Mouse (Mus musculus) liver, adult (tissue): ENCODE measurements around the gene Rps29.

Source experiments
- GATA4 ChIP-seq: IDR thresholded peaks from 2 replicates; pipeline ENCODE4 v1.6.1; 2014; ENCODE audit warnings: mild to moderate bottlenecking, low read length; ENCODE audit not compliant: insufficient replicate concordance

The Rps29 gene

GRCm38 (mm10) chr12:69186811-69187471, 28.0 kb upstream of the Rps29 start:
- TF ChIP-seq GATA4, result no peak

GRCm38 (mm10) chr12:69185371-69185770, 26.4 kb upstream of the Rps29 start:
- TF ChIP-seq GATA4, result 0 out of 2 replicates have a peak, but pooled peaks have one; percentile 56

GRCm38 (mm10) chr12:69184342-69185295, 25.6 kb upstream of the Rps29 start:
- no peak for TF ChIP-seq GATA4

- no peak; the same call in 1 of the 2 replicates for TF ChIP-seq GATA4
Measured at GRCm38 (mm10) chr12:69183583-69184308, 24.8 kb upstream of the Rps29 start, which contains the start of the genes Rpl36al and Mgat2. TSS of gene Rpl36al (minus strand) at chr12:69184083. TSS of gene Mgat2 (plus strand) at chr12:69184157.

GRCm38 (mm10) chr12:69181800-69182199, 22.8 kb upstream of the Rps29 start:
- no peak for TF ChIP-seq GATA4

GRCm38 (mm10) chr12:69179371-69179770, 20.4 kb upstream of the Rps29 start:
- TF ChIP-seq GATA4, result no peak

DNA sequence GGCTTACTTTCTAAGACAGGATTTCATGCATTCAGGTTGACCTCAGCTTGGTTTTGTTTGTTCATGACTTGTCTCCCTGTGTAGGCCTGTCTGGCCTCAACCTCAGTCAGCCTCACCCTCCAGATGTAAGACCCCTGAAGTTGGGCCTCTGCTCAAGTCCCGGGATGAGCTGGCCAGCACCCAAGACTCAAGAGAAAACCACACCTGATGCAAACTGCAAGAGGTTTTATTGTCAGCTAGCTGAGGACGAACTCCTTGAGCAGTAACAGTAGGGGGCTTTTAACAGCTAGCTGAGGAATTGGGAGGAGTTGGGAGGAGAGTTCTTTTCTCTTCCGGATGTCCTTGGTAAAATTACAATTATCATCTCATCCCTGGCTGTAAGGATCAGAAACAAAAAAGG, 18.5 kb upstream of the Rps29 start:
- no peak for TF ChIP-seq GATA4

GRCm38 (mm10) chr12:69175975-69176374, 17.0 kb upstream of the Rps29 start:
- TF ChIP-seq GATA4, result no peak

DNA sequence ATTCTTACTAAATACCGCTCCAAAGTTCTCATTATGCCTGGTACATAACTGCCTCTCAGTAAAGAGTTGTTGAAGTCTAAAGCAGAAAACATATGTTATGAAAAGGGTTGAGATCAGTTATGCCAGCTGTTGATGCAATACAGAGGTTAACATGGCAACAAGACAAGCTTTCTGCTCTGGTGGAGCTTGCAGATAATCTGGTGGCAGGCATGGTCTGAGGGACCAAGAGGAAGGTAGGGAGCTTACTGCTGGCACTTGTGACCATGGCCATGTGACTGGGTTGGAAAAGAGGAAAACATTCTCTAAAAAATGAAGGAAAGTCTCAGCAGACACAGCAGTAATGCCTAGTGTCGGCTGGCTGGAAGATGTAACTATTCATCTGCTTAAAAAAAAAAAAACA, 12.3 kb upstream of the Rps29 start:
- TF ChIP-seq GATA4, result no peak

GRCm38 (mm10) chr12:69168461-69169106, 9.6 kb upstream of the Rps29 start, which contains the start of gene Lrr1:
TSS of gene Lrr1 (plus strand) at chr12:69168814.
- no peak for TF ChIP-seq GATA4

DNA sequence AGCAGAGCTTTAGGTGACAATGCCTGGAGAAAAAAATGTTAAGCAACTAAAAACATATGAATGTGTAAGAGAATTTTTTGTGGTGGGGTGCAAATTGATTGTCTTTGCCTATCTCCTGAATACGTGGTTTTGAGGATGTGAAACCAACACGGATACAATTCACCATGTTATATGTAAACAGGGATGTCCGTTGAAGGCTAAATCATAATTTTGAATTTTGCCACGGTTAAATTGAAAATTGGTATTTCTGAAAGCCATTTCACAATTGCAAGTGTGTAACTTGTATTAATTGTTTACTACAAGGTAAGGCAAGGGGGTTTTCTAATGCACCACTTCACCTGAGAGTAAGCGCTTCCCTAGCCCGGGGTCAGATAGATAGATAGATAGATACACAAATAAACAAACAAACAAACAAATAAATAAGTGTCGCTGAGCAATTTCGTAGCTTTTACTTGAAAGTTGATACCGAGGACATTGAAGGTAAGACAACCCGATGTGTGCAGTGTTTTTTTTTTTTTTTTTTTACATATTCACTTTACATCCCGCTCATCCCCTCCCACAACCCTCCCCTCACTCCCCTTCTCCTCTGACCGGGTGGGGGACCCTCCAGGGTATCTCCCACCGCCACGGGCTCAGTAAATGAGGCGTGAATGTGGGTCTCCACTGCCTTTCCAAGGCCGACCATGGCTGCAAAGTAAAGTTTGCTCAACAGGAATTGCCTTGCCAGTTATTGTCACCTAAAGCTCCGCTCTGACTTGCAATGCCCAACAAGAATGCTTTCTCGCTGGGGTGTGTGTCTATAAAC, 8.9 kb upstream of the Rps29 start:
- no peak for TF ChIP-seq GATA4

- no peak for TF ChIP-seq GATA4
Measured at GRCm38 (mm10) chr12:69164904-69165303, 5.9 kb upstream of the Rps29 start.

- no peak for TF ChIP-seq GATA4
Measured at GRCm38 (mm10) chr12:69159578-69159940, 573 bp upstream of the Rps29 start.

DNA sequence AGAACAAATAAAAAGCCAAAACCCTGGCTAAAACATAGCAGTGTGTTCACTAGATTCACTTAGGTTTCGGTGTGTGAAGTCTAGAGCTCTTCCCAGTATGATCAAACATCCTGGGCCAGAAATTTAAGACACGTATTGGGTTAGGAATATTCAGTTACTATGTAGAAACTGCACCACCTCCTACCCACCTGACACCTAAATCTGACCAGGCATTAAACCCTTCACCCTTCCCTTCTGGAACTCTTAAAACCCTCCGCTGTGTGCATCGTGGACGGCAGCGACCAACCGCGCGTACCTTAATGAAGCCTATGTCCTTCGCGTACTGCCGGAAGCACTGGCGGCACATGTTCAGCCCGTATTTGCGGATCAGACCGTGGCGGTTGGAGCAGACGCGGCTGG, 621 bp downstream of the Rps29 start:
- no peak for TF ChIP-seq GATA4
